ENCODE assay signal across 14 mouse cellular contexts in the genomic region with DNA sequence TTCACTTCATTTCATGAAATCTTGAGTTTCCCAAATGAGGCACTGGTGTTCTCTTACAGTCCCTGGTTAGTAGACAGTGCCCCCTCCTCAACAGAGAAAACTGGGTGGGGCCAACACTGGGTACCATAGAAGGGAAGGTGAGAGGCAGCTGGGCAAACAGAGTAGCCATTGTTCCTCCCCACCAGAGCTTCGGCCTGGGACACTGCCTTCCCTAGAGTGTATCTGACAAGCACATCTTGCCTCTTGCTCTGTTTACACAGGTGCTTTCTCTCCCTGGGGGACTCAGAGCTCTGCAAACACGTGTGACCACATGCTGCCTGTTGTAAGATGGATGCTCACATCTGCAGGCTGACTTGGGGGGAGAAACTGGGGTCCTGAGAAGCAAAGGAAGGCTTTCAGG.
DNase-seq lines count a peak whose midpoint lies in the region; ATAC-seq and TF ChIP-seq lines count a peak whose summit lies in the region.
"Had no signal": no experiment of that assay in that cellular context is flagged by ENCODE, and none has a peak within 500 bp of the region (broad histone marks: within the 10 kb centered on the region; RNA-seq: fewer than 3 reads in every experiment).

No protein-coding gene starts in this region.

- H3K4me1 ChIP-seq in kidney, embryonic 14.5 days (ENCODE audit: control insufficient read depth, insufficient read depth, low read length): no peaks in the 10 kb centered on the region
- peaks cover 6% of the 10 kb centered on the region; the same call in 1 of the 2 replicates for H3K4me1 ChIP-seq in stomach, embryonic 14.5 days (ENCODE audit: control insufficient read depth, insufficient read depth, low read length)
- no peaks in the 10 kb centered on the region for H3K4me1 ChIP-seq in stomach, postnatal 0 days (replicated peaks; ENCODE audit: control insufficient read depth, insufficient read depth)
- H3K4me1 ChIP-seq in embryonic facial prominence, embryonic 15.5 days: peaks cover 18% of the 10 kb centered on the region
- H3K4me1 ChIP-seq: hindbrain, embryonic 15.5 days had no signal

- no peak for TF ChIP-seq EP300 in stomach, postnatal 0 days (optimal IDR thresholded peaks at IDR 0.05)

- H3K36me3 ChIP-seq in kidney, embryonic 14.5 days (ENCODE audit: control insufficient read depth, insufficient read depth, low read length): no peaks in the 10 kb centered on the region
- no peaks in the 10 kb centered on the region for H3K36me3 ChIP-seq in stomach, embryonic 14.5 days (ENCODE audit: control insufficient read depth, insufficient read depth, low read length)
- no peaks in the 10 kb centered on the region for H3K36me3 ChIP-seq in stomach, postnatal 0 days (ENCODE audit: control insufficient read depth, insufficient read depth, low read length)
- H3K36me3 ChIP-seq in embryonic facial prominence, embryonic 15.5 days: no peaks in the 10 kb centered on the region
- H3K36me3 ChIP-seq: G1E; hindbrain, embryonic 15.5 days had no signal

- no peaks in the 10 kb centered on the region for H3K27me3 ChIP-seq in kidney, embryonic 14.5 days (ENCODE audit: control insufficient read depth, insufficient read depth, low read length)
- no peaks in the 10 kb centered on the region for H3K27me3 ChIP-seq in stomach, embryonic 14.5 days (ENCODE audit: control insufficient read depth, insufficient read depth, low read length)
- H3K27me3 ChIP-seq in stomach, postnatal 0 days (ENCODE audit: control insufficient read depth, insufficient read depth, low read length): no peaks in the 10 kb centered on the region
- H3K27me3 ChIP-seq in embryonic facial prominence, embryonic 15.5 days: no peaks in the 10 kb centered on the region
- H3K27me3 ChIP-seq: hindbrain, embryonic 15.5 days had no signal

- 3% methylated on average over 2 of the region's 2 CpGs for WGBS in kidney, embryonic 14.5 days
- WGBS in stomach, embryonic 14.5 days: 9% methylated on average over 2 of the region's 2 CpGs
- WGBS in stomach, postnatal 0 days: 29% methylated on average over 2 of the region's 2 CpGs
- WGBS in embryonic facial prominence, embryonic 15.5 days: 4% methylated on average over 2 of the region's 2 CpGs

- TF ChIP-seq CTCF in stomach, postnatal 0 days (IDR thresholded peaks at IDR 0.05; ENCODE audit: low read depth): no peak

- no peak overlapping the region for H3K27ac ChIP-seq in kidney, embryonic 14.5 days (ENCODE audit: low read depth, low read length)
- peak overlapping the region; percentile 34; the same call in 1 of the 2 replicates for H3K27ac ChIP-seq in stomach, embryonic 14.5 days (ENCODE audit: low read length)
- H3K27ac ChIP-seq in stomach, postnatal 0 days (replicated peaks): no peak overlapping the region
- H3K27ac ChIP-seq in embryonic facial prominence, embryonic 15.5 days (replicated peaks): no peak overlapping the region
- H3K27ac ChIP-seq: hindbrain, embryonic 15.5 days had no signal

- no peaks in the 10 kb centered on the region for H3K9me3 ChIP-seq in kidney, embryonic 14.5 days (ENCODE audit: control insufficient read depth, low read length)
- H3K9me3 ChIP-seq in stomach, embryonic 14.5 days (ENCODE audit: control insufficient read depth, low read depth, low read length): no peaks in the 10 kb centered on the region
- H3K9me3 ChIP-seq in stomach, postnatal 0 days (ENCODE audit: control insufficient read depth, low read length): no peaks in the 10 kb centered on the region
- H3K9me3 ChIP-seq in embryonic facial prominence, embryonic 15.5 days (replicated peaks): no peaks in the 10 kb centered on the region
- H3K9me3 ChIP-seq: G1E; hindbrain, embryonic 15.5 days had no signal

- DNase-seq in kidney, postnatal 25 days: no peak
- no peak for DNase-seq in stomach, postnatal 0 days (ENCODE audit: low spot score)
- no peak for DNase-seq in left cerebral cortex, adult 9 months (ENCODE audit: low spot score in 2 of 2)
- DNase-seq in left cerebral cortex, adult 18-20 months (ENCODE audit: low spot score in 2 of 2): no peak
- no peak for DNase-seq in layer of hippocampus, adult 8-10 months (ENCODE audit: low spot score in 2 of 2)
- DNase-seq: cerebellum, postnatal 36 days; kidney, adult 9 months; layer of hippocampus, adult 9-11 months; lung, postnatal 14 days had no signal

- no peak overlapping the region for H3K9ac ChIP-seq in kidney, embryonic 14.5 days (ENCODE audit: low read depth, low read length)
- H3K9ac ChIP-seq in stomach, embryonic 14.5 days (replicated peaks; ENCODE audit: low read depth, low read length): no peak overlapping the region
- no peak overlapping the region for H3K9ac ChIP-seq in stomach, postnatal 0 days (ENCODE audit: low read length)
- no peak overlapping the region for H3K9ac ChIP-seq in embryonic facial prominence, embryonic 15.5 days
- H3K9ac ChIP-seq: hindbrain, embryonic 15.5 days had no signal

- no peak overlapping the region for H3K4me2 ChIP-seq in kidney, embryonic 14.5 days (replicated peaks; ENCODE audit: low read depth, low read length)
- H3K4me2 ChIP-seq in stomach, embryonic 14.5 days (replicated peaks; ENCODE audit: low read depth, low read length): no peak overlapping the region
- H3K4me2 ChIP-seq in stomach, postnatal 0 days (replicated peaks; ENCODE audit: low read depth): no peak overlapping the region
- no peak overlapping the region for H3K4me2 ChIP-seq in embryonic facial prominence, embryonic 15.5 days (replicated peaks)
- H3K4me2 ChIP-seq: hindbrain, embryonic 15.5 days had no signal

- peak; percentile 84 for ATAC-seq in kidney, embryonic 14.5 days (ENCODE audit: low FRiP score, low TSS enrichment)
- peak; percentile 49; the same call in 1 of the 2 replicates for ATAC-seq in stomach, embryonic 14.5 days (ENCODE audit: insufficient number of reproducible peaks, insufficient read depth, low FRiP score, low read depth)
- ATAC-seq in stomach, postnatal 0 days (ENCODE audit: low FRiP score, low TSS enrichment): no peak
- peak; percentile 29; the same call in 1 of the 2 replicates for ATAC-seq in embryonic facial prominence, embryonic 15.5 days (ENCODE audit: insufficient number of reproducible peaks, low FRiP score, low TSS enrichment, low read depth)

- H3K4me3 ChIP-seq in kidney, embryonic 14.5 days (ENCODE audit: low read length): no peak overlapping the region
- H3K4me3 ChIP-seq in stomach, embryonic 14.5 days (ENCODE audit: low read depth, low read length): no peak overlapping the region
- no peak overlapping the region for H3K4me3 ChIP-seq in stomach, postnatal 0 days (ENCODE audit: low read depth, low read length)
- H3K4me3 ChIP-seq in embryonic facial prominence, embryonic 15.5 days (replicated peaks): no peak overlapping the region
- H3K4me3 ChIP-seq: hindbrain, embryonic 15.5 days had no signal
